Mouse (Mus musculus) kidney, embryonic 14.5 days (tissue): ENCODE measurements around the gene Cdkn2aip. TPM values are rescaled to one million over a fixed set of nuclear protein-coding genes. Genes with fewer than 3 reads are reported as not detected.

Source experiments
- polyA plus RNA-seq: library from polyadenylated mRNA; unstranded; fragments of >200 nt; fragmentation: Nextera tagmentation; extraction: Ambion mirVana; gene quantifications from 2 replicates; pipeline ENCODE4 v1.2.1, GENCODE M21; 2014

The Cdkn2aip gene
- polyA plus RNA-seq, 1 experiment from 2014 or later: 33.7 TPM

Other genes starting within 250 kb of the Cdkn2aip start
- gene Trappc11, start 180.5 kb downstream of the Cdkn2aip start, polyA plus RNA-seq: 19.2 and 37.5 TPM in 2 replicates
- gene Rwdd4a, start 180.3 kb downstream of the Cdkn2aip start, polyA plus RNA-seq: 31.9 and 45.4 TPM in 2 replicates
- 15.0 and 22.4 TPM in 2 replicates for gene Ing2, start 38.4 kb downstream of the Cdkn2aip start, polyA plus RNA-seq
- gene Cldn24, start 108.2 kb upstream of the Cdkn2aip start, polyA plus RNA-seq: not detected in 2 replicates
- gene Cldn22, start 110.5 kb upstream of the Cdkn2aip start, polyA plus RNA-seq: not detected in 2 replicates